Mouse (Mus musculus): Measurements from ENCODE around the gene Fam178b.

GRCm38 (mm10) chr1:36572709-36573108 lies 110.3 kb downstream of the Fam178b start:
- TF ChIP-seq CTCF (IDR thresholded peaks at IDR 0.05; ENCODE audit: control insufficient read depth, insufficient read depth, insufficient read length): no peak
- no peak for TF ChIP-seq MYOD1 (IDR thresholded peaks at IDR 0.05; ENCODE audit: control insufficient read depth, insufficient read length, low read depth)

All from C2C12 (cell line).